Mouse (Mus musculus) neutrophil, adult 59 days (primary cell): ENCODE results near the gene Lrrc74a. TPM values are rescaled to one million over a fixed set of nuclear protein-coding genes. Genes with fewer than 3 reads are reported as not detected.

Source experiments
- total RNA-seq, 2 experiments: library from RNA; stranded (reverse); gene quantifications; 1 replicate in 1 of 2; 2 replicates in 1 of 2; pipeline ENCODE4 v1.2.4; 2023

Lrrc74a gene
- total RNA-seq, result not detected

GRCm38 (mm10) chr12:86734319-86734810 lies at the start of gene Lrrc74a:
TSS of gene Lrrc74a (plus strand) at chr12:86734369.

GRCm38 (mm10) chr12:86726120-86726640 lies 8.0 kb upstream of the Lrrc74a start, which contains the start of gene Angel1:
TSS of gene Angel1 (minus strand) at chr12:86726460.

Other genes with a start within 250 kb of the Lrrc74a start
- gene Vash1, start 55.7 kb upstream of the Lrrc74a start, total RNA-seq, result under 1 TPM; 0.22 to 0.24 TPM
- 1 to 10 TPM in 1 of 2 experiments, under 1 TPM in 1; 0.29 to 1.6 TPM for gene Angel1, start 7.9 kb upstream of the Lrrc74a start, total RNA-seq
- 1 to 10 TPM; 3.1 to 4.5 TPM for gene Irf2bpl, start 150.4 kb downstream of the Lrrc74a start, total RNA-seq
- 1 to 10 TPM; 9.0 to 10.0 TPM for gene Cipc, start 212.7 kb downstream of the Lrrc74a start, total RNA-seq